Mouse (Mus musculus): ENCODE data around the gene Map2k2.

GRCm38 (mm10) chr10:81182336-81183333 is 76.9 kb downstream of the Map2k2 start, which contains the start of gene Dapk3:
- TF ChIP-seq MAFK (IDR thresholded peaks at IDR 0.05; ENCODE audit: borderline replicate concordance, low read depth, low read length), result no peak
- TF ChIP-seq CTCF (IDR thresholded peaks at IDR 0.05 in 2 of 3, conservative IDR thresholded peaks at IDR 0.05 in 1 of 3; ENCODE audit: control insufficient read depth in 1 of 3, insufficient read depth in 1 of 3, low read depth in 2 of 3, low read length in 3 of 3, poor library complexity in 1 of 3, severe bottlenecking in 1 of 3), result no peak
- TF ChIP-seq ZNF384 (IDR thresholded peaks at IDR 0.05; ENCODE audit: low read depth, low read length), result no peak
- TF ChIP-seq MYC (IDR thresholded peaks at IDR 0.05; ENCODE audit: low read depth, low read length), result peak; percentile 61; the same call in 1 of the 2 replicates
- TF ChIP-seq TAL1 (IDR thresholded peaks at IDR 0.05; ENCODE audit: low read length), result no peak
- peak; percentile 36; the same call in 1 of the 2 replicates for TF ChIP-seq TCF12 (IDR thresholded peaks at IDR 0.05; ENCODE audit: low read depth, low read length)
- peak; percentile 92 for TF ChIP-seq CHD2 (IDR thresholded peaks at IDR 0.05; ENCODE audit: low read length)
- TF ChIP-seq EP300 (IDR thresholded peaks at IDR 0.05; ENCODE audit: low read depth in 1 of 2, low read length in 2 of 2), result peak in 1 of 2 experiments; percentile 1; a peak in 1 of 4 replicates

Data from MEL (cell line).